Mouse (Mus musculus) heart, postnatal 0 days (tissue): ENCODE data around the gene Hjurp. TPM values are rescaled to one million over a fixed set of nuclear protein-coding genes. Genes with fewer than 3 reads are reported as not detected.

Source experiments
- ATAC-seq: fragments of 200-750 bp; cut with Nextera tagmentation; 2 replicates; pipeline ENCODE4 v1.8.0; 2017; ENCODE audit warnings: low read depth, moderate number of reproducible peaks, moderate library complexity; ENCODE audit not compliant: insufficient read depth
- DNase-seq: peaks from one replicate; pipeline ENCODE4 v3.0.0-alpha.2; 2016; ENCODE audit warnings: low spot score
- H3K27ac ChIP-seq: fragments of 300-500 bp; sonication (generic); 2 replicates; pipeline ENCODE4 v1.5.1; 2014; ENCODE audit warnings: low read depth, mild to moderate bottlenecking
- H3K27me3 ChIP-seq: fragments of 300-500 bp; sonication (generic); 2 replicates; pipeline ENCODE4 v1.6.1; 2014; ENCODE audit warnings: low read length, mixed read lengths; ENCODE audit not compliant: control insufficient read depth, insufficient read depth
- H3K36me3 ChIP-seq: fragments of 300-500 bp; sonication (generic); replicated peaks from 2 replicates; pipeline ENCODE4 v1.6.1; 2014; ENCODE audit warnings: low read length, mixed read lengths; ENCODE audit not compliant: control insufficient read depth, insufficient read depth
- H3K4me1 ChIP-seq: fragments of 300-500 bp; sonication (generic); 2 replicates; pipeline ENCODE4 v1.6.1; 2014; ENCODE audit warnings: antibody characterized with exemption; ENCODE audit not compliant: control insufficient read depth, insufficient read depth
- H3K4me2 ChIP-seq: fragments of 300-500 bp; sonication (generic); 2 replicates; pipeline ENCODE4 v1.6.1; 2014; ENCODE audit warnings: low read depth, mild to moderate bottlenecking, low read length, moderate library complexity
- H3K4me3 ChIP-seq: fragments of 300-500 bp; sonication (generic); 2 replicates; pipeline ENCODE4 v1.5.1; 2014; ENCODE audit warnings: low read depth, low read length
- H3K9ac ChIP-seq: fragments of 300-500 bp; sonication (generic); replicated peaks from 2 replicates; pipeline ENCODE4 v1.6.1; 2014; ENCODE audit warnings: low read depth, low read length, mixed read lengths
- H3K9me3 ChIP-seq: fragments of 300-500 bp; sonication (generic); replicated peaks from 2 replicates; pipeline ENCODE4 v1.6.1; 2016; ENCODE audit warnings: low read length; ENCODE audit not compliant: control insufficient read depth
- CTCF ChIP-seq: IDR thresholded peaks from 2 replicates; pipeline ENCODE4 v1.5.1; 2016; ENCODE audit warnings: antibody characterized with exemption, control low read depth, low read depth
- EP300 ChIP-seq: IDR thresholded peaks from 2 replicates; pipeline ENCODE4 v1.6.1; 2016; ENCODE audit warnings: antibody characterized with exemption, low read depth
- WGBS: fragments of 180-500 bp; shearing (Covaris S2); extraction: QIAGEN DNeasy Blood & Tissue Kit; methylation state at CpG from one replicate; pipeline ENCODE4 v1.1.7; 2014; 5-methylcytosine and 5-hydroxymethylcytosine counted together
- polyA plus RNA-seq: library from polyadenylated mRNA; unstranded; fragments of >200 nt; fragmentation: Nextera tagmentation; extraction: Ambion mirVana; gene quantifications from 2 replicates; pipeline ENCODE4 v1.2.1, GENCODE M21; 2015
- total RNA-seq: library from RNA; depleted of rRNA; stranded (reverse); fragments of >200 nt; gene quantifications from 2 replicates; pipeline ENCODE4 v1.2.3, GENCODE M21; 2014; ENCODE audit warnings: low replicate concordance

Gene Hjurp
- total and polyA plus RNA-seq, 2 experiments from 2014 or later = 28.0 to 95.2 TPM

- Histone ChIP-seq H3K4me1 (no peaks in the 10 kb centered on the region), H3K4me3 (no peak overlapping the region), H3K9me3 (peaks cover 73% of the 10 kb centered on the region), H3K27ac (no peak overlapping the region), H3K4me2 (no peak overlapping the region), H3K9ac (no peak overlapping the region), H3K36me3 (no peaks in the 10 kb centered on the region), H3K27me3 (no peaks in the 10 kb centered on the region)
- 32% methylated on average over 5 of the region's 5 CpGs for WGBS
- DNase-seq (no peak), ATAC-seq (peak; percentile 5; the same call in 1 of the 2 replicates)
- no peak for TF ChIP-seq CTCF
- no peak for TF ChIP-seq EP300
Measured at GRCm38 (mm10) chr1:88300301-88301050, 23.0 kb upstream of the Hjurp start.

GRCm38 (mm10) chr1:88299529-88299945, 22.1 kb upstream of the Hjurp start:
- Histone ChIP-seq H3K36me3 (no peaks in the 10 kb centered on the region), H3K4me1 (no peaks in the 10 kb centered on the region), H3K9me3 (peaks cover 74% of the 10 kb centered on the region), H3K4me3 (no peak overlapping the region), H3K27ac (no peak overlapping the region), H3K27me3 (no peaks in the 10 kb centered on the region), H3K9ac (no peak overlapping the region), H3K4me2 (no peak overlapping the region)
- WGBS = 65% methylated on average over 2 of the region's 2 CpGs
- TF ChIP-seq CTCF (no peak), EP300 (no peak)
- DNase-seq = no peak
- no peak for ATAC-seq

- Histone ChIP-seq H3K9me3 (peaks cover 72% of the 10 kb centered on the region), H3K4me2 (no peak overlapping the region), H3K27me3 (no peaks in the 10 kb centered on the region), H3K4me1 (no peaks in the 10 kb centered on the region), H3K27ac (no peak overlapping the region), H3K4me3 (no peak overlapping the region), H3K9ac (no peak overlapping the region), H3K36me3 (no peaks in the 10 kb centered on the region)
- WGBS = 49% methylated on average over 4 of the region's 4 CpGs
- no peak for TF ChIP-seq CTCF
- no peak for TF ChIP-seq EP300
- DNase-seq (peak; percentile 8), ATAC-seq (no peak)
Measured at GRCm38 (mm10) chr1:88298686-88299528, 21.5 kb upstream of the Hjurp start.

- Histone ChIP-seq H3K36me3 (no peaks in the 10 kb centered on the region), H3K4me3 (no peak overlapping the region), H3K27ac (no peak overlapping the region), H3K4me1 (no peaks in the 10 kb centered on the region), H3K27me3 (no peaks in the 10 kb centered on the region), H3K4me2 (no peak overlapping the region), H3K9me3 (peaks cover 63% of the 10 kb centered on the region), H3K9ac (no peak overlapping the region)
- ATAC-seq = no peak
- DNase-seq = peak; percentile 4
- WGBS = 60% methylated on average over 7 of the region's 7 CpGs
- TF ChIP-seq EP300 (no peak), CTCF (no peak)
Measured at GRCm38 (mm10) chr1:88297480-88298258, 20.2 kb upstream of the Hjurp start.

- WGBS = 66% methylated on average over 4 of the region's 4 CpGs
- DNase-seq = peak; percentile 5
Measured at GRCm38 (mm10) chr1:88296171-88296920, 18.9 kb upstream of the Hjurp start.

More at GRCm38 (mm10) chr1:88296171-88296920, 18.9 kb upstream of the Hjurp start:
- H3K4me3 ChIP-seq = no peak overlapping the region
- peaks cover 60% of the 10 kb centered on the region for H3K9me3 ChIP-seq
- no peak for TF ChIP-seq CTCF
- TF ChIP-seq EP300 = no peak
- no peak for ATAC-seq
- H3K27ac ChIP-seq = no peak overlapping the region
- H3K36me3 ChIP-seq = no peaks in the 10 kb centered on the region
- no peak overlapping the region for H3K9ac ChIP-seq
- H3K4me2 ChIP-seq = no peak overlapping the region
- H3K27me3 ChIP-seq = no peaks in the 10 kb centered on the region
- no peaks in the 10 kb centered on the region for H3K4me1 ChIP-seq
